Mouse (Mus musculus) adrenal gland, postnatal 0 days (tissue): ENCODE measurements around the gene Zfp941. TPM values are rescaled to one million over a fixed set of nuclear protein-coding genes. Genes with fewer than 3 reads are reported as not detected.

ENCODE experiments used
- polyA plus RNA-seq: library from polyadenylated mRNA; unstranded; fragments of >200 nt; fragmentation: Nextera tagmentation; extraction: Ambion mirVana; gene quantifications from 2 replicates; pipeline ENCODE4 v1.2.1, GENCODE M21; 2015

The Zfp941 gene
- 5.0 and 6.4 TPM in 2 replicates for polyA plus RNA-seq

DNA sequence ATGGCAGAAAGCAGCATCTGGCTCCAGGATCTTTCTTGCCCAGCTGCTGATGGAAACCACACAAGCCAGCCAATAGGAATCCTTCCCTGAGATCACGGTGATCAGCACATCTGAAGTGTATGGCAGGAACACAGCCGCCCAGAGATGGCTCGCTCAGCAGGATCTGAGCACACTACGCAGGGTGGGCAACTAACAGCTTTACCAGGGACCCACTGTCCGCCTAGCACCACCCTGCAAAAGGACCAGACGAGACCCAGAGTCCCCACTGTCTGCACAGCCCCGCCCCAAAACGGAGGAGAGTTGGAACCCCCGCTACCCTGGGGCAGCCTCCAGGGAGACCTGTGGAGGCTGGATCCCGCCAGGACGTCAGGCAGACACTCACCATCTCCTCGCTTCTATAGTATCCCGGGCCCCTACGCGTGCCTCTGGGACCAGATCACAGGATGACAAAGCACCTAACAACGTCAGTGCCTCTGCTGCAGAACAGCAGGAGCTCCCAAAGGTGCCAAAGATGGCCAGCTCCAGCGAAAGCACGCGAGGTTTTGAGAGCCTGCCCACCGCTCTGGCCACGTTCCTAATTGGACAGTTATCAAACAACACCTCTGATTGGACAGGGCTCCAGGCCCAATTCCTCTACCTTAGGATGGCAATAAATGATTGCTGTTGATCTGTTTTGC lies at the start of gene Zfp941:
Gene Zfp941 (minus strand): TSS at position 526 of the 677 bp plus-strand sequence.

DNA sequence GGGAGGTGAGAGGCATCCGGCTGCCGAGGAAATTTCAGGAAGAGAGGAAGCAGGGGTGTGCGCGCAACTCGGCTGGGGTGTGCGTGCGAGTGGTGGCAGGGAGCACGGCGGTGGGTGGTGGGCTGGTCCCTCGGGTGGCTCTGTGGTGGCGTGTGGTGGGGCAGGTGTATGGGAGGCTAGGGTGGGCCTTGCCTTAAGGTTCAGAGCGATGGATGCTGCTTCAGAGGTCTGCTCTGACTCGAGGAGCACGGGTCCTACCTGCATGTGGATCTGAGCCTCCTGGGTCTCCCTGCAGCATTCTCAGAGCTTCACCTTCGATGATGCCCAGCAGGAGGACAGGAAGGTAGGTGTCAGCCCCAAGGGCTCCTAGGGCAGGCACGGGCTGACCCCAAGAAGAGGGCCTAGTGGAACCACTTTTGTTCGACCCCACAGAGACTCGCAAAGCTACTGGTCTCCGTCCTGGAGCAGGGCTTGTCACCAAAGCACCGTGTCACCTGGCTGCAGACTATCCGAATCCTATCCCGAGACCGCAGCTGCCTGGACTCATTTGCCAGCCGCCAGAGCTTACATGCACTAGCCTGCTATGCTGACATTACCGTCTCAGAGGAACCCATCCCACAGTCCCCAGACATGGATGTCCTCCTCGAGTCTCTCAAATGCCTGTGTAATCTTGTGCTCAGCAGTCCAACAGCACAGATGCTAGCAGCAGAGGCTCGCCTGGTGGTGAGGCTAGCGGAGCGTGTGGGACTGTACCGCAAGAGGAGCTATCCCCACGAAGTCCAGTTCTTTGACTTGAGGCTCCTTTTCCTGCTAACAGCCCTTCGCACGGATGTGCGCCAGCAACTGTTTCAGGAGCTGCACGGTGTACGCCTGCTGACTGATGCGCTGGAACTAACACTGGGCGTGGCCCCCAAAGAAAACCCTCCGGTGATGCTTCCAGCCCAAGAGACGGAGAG lies 35.9 kb upstream of the Zfp941 start, which contains the start of gene Bet1l:
Gene Bet1l (minus strand): TSS at position 28 of the 956 bp plus-strand sequence.

DNA sequence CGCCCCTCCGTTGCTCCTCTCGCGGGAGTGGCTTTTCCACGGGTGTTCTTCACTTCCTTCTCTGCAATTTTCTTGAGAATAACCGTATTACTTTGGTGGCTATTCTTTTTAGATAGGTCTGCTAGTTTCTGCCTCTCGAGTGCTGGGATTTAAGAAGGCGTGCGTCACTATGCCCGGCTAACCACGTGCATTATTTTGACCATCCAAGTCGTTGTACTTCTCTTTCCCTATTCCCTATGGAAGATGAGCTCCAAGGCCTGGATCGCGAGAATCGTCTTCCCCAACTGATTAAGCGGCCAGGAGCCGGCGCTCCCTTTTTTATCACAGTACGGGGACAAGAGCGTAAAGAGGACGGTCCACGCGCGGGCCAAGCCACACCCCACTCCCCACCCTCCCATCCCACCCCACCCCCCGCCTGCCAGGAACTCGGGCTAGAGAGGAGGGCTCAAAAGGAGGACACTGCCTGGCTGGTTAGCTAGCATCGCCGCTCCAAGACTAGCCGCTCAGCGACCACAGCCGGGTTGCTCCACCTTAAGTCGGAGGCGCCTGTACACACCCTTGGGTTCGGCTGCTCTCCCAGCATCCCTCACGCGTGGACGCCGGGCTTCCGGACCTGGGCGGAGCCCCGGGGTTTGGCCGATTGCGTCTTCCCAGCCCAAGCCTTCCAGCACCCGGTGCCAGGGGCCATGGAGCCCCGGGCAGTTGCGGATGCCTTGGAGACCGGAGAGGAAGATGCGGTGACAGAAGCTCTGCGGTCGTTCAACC lies 35.0 kb upstream of the Zfp941 start, which contains the start of gene Ric8a:
Gene Ric8a (plus strand): TSS at position 173 of the 765 bp plus-strand sequence.

DNA sequence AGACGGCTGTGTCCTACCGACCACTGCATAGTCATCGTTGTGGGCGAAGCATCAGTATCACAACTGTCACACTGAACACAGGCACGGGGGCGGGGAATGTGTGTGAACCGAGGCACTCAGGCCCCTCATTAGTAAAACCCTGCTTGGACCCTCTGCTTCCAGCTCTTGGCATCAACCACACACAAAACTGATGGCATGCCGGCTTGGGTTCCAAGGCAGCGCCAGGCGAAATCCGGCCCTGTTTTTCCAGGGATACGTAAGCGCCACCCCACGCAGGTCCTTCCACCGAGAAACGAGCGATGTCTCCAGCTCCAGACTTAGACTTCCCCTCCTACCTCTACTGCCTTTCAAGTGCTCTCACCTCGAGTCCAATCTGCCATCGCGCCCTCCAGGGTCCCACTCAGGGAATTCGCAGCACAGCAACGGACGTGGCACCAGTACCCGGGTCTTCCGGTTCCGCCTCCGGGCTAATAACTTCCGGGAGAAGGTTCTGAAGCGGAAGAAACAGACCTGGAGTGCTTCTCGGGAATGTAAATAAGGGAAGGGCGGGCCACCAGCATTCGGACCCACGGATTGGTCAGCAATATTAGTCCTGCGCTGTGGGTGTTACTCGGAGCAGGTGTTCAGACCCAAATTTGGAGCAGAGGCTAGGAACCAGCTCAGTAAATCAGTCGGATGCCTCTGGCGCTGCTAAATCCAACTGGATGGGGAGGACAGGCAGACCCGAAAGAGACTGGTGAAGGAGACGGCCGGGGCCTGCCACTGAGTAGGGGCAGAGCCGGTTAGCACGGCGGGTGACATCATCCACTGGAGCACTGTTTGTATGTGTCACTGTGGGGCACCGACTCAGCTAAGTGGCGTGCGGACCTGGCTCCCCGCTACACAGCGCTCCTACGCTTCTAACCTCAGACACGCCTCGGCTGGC lies 34.1 kb upstream of the Zfp941 start, which contains the start of gene Gm45785:
Gene Gm45785 (minus strand): TSS at position 472 of the 925 bp plus-strand sequence.

DNA sequence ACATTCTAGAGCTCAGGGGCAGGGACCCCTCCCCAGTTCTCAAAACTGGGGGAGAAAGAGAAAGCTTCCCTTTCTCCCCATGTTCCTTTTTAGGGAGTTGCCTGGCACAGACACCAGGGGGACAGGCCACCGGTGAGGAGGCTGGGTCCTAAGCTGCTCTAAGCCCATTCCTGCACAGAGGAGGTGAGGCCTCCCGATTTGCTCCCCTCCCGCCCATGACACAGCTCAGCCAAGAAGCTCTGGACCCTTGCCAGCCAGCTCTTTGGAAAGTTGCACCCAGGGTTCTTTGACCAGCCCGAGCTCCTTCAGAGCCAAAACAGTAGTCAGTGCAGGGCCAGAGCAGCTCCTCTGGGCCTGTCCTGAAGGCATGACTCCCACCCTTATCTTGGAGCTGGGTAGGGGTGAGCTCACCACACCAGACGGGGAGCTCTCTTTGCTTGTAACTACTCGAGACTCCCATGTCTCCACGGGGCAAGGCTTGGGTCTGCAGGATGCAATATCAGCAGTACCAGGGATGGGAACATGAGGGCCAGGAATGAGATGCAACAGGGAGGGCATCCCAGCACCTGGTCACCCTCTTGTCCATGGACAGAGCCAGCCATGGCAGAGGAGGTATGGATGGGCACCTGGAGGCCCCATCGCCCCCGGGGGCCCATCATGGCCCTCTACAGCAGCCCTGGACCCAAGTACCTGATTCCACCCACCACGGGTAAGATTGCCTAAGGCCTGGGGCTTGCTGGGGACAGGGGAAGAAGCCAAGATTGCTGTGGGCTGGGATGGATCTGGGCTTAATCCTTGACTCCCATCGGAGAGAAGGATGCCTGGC lies 26.0 kb upstream of the Zfp941 start, which contains the start of gene Odf3:
Gene Odf3 (plus strand): TSS at position 51 of the 826 bp plus-strand sequence.

DNA sequence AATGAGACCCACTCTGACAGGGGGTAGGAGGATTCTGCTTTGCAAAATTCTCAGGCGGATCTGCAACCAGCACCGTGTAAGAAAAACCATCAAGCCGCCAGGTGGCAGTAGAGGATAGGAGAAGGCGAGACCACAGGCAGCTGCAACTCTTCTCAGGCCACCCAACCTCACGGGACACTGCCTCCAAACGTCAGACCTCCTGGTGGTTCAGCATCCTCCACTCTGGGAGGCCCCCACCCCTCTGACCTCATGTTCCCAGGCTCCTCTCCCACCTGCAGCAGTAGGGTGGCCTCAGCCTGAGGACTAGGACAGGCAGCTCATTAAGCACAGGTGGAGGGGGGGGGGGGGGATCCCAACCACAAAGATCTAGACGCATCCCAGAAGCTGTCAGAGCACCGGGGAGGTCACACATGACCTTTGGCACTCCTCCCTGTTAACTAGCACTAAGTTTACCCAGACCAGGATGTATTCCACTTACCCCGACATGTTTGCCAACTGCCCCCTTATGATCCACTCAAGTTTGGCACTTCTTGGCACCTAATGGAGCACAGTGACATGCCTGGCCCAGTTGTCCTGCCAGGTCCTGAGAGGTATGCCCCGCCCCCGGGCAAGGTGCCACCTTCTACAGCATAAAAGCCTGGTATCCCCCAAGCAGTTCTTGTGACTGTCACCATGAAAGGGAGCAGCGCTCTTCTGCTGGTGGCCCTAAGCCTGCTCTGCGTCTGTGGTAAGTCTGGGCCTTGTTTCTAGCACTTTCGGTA lies 23.1 kb upstream of the Zfp941 start, which contains the start of gene Scgb1c1:
Gene Scgb1c1 (plus strand): TSS at position 643 of the 761 bp plus-strand sequence.

DNA sequence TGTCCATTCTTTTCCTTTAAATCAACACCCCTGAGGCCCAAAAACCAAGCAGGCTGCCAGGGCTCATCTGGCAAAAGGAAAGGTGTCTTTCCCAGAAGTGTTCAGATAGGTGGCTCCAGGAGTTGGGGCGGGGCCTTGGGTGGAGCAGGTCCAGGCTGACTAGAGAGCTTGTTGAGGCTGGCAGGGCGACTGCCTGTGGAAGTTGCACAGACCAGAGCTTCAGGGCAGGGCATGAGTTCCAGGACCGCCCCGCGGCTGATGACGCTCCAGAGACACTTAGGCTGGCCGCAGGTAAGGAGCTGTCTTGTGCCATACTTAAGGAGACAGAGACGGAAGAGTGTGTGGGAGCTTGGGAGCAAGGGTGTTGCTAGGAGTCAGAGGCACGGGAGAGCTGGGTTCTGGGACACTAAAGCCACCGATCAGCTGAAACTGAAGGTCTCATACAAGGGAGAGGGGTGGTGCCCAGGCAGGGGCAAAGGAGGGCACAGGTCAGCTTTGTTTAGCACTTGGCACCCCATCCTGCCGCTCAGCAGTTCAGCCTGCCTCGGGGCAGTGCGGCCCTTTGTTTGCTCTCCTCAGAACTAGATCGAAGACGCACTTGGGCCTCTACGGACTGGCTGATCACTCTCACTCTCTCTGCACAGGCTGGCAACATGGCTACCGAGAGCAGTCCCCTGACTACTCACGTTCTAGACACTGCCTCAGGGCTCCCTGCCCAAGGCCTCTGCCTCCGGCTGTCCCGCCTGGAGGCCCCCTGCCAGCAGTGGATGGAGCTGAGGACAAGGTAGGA lies 13.2 kb upstream of the Zfp941 start, which contains the start of gene Urah:
Gene Urah (plus strand): TSS at position 51 of the 790 bp plus-strand sequence.

DNA sequence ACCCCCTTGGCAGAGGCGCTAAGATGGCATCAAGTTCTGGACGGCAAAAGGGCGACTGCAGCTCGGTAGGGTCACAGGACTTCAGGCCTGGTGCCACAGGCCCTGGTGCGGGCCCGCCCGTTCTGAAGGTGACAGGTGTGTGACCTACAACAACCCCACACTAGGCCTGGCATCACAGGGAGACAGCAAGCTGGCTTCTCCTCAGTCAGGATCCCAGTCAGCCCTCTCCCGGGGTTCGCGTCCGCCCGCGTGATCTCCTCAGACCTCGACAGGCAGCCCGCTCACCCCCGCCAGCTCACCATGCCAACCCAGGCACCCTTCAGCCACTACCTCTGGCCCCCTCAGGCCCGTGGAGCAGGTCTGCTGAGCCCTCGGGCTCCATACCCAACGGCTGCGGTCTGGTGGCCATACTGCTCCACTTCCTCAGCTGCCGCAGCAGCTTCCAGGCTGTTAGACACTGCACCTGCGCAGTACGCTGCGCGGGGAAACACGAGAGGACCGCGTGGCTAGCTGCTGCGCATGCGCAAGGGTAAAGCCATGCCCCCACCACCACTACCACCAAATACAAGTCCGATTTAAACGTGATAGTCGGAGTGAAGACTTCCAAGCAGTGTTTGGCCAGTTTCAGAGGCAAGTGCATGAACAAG lies 34.4 kb downstream of the Zfp941 start, which contains the start of gene Syce1:
Gene Syce1 (minus strand): TSS at position 447 of the 647 bp plus-strand sequence.

DNA sequence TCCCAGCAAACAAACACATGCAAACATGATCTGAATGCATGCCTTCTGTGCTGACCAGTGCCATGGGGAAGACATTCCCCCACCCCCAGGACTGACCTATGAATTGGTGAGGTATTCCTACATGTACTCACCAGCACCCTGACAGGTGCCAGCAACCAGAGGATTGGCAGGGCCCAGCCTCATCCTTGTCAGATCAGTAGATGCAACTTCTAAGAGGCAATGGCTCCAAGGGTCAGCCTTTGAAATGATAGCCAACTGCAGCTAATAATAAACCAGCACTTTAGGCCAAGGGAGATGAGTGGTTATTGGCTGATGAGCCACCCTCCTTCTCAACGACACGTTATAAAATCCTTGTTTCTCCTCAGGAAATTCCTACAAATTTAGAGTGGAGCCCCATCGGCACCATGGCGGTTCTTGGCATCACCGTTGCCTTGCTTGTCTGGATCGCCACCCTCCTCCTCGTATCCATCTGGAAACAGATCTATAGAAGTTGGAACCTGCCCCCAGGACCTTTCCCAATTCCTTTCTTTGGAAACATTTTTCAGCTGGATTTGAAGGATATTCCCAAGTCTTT lies 58.4 kb downstream of the Zfp941 start, which contains the start of gene Cyp2e1:
Gene Cyp2e1 (plus strand): TSS at position 293 of the 574 bp plus-strand sequence.

Other genes starting within 250 kb of the Zfp941 start
- gene Olfr46, start 220.9 kb downstream of the Zfp941 start, polyA plus RNA-seq: not detected in 2 replicates
- not detected in 2 replicates for gene Olfr61, start 193.2 kb downstream of the Zfp941 start, polyA plus RNA-seq
- not detected in 2 replicates for gene Olfr53, start 175.7 kb downstream of the Zfp941 start, polyA plus RNA-seq
- not detected in 2 replicates for gene Olfr539, start 162.2 kb downstream of the Zfp941 start, polyA plus RNA-seq
- not detected in 2 replicates for gene Olfr45, start 140.2 kb downstream of the Zfp941 start, polyA plus RNA-seq
- gene Olfr541, start 124.9 kb downstream of the Zfp941 start, polyA plus RNA-seq: not detected in 2 replicates
- 12.7 and 27.0 TPM in 2 replicates for gene Cyp2e1, start 58.4 kb downstream of the Zfp941 start, polyA plus RNA-seq
- gene Syce1, start 34.3 kb downstream of the Zfp941 start, polyA plus RNA-seq: 0.12 and 0.17 TPM in 2 replicates
- 7.2 and 14.5 TPM in 2 replicates for gene Urah, start 12.8 kb upstream of the Zfp941 start, polyA plus RNA-seq
- 0.52 TPM in 1 of 2 replicates, not detected in the other for gene Scgb1c1, start 23.4 kb upstream of the Zfp941 start, polyA plus RNA-seq
- gene Odf3, start 25.6 kb upstream of the Zfp941 start, polyA plus RNA-seq: 0.22 and 0.55 TPM in 2 replicates
- gene Gm45785, start 34.2 kb upstream of the Zfp941 start, polyA plus RNA-seq: 0.25 TPM in 1 of 2 replicates, not detected in the other
- 62.1 and 64.0 TPM in 2 replicates for gene Ric8a, start 34.8 kb upstream of the Zfp941 start, polyA plus RNA-seq
- 82.4 and 86.6 TPM in 2 replicates for gene Bet1l, start 35.4 kb upstream of the Zfp941 start, polyA plus RNA-seq
- gene Psmd13, start 59.8 kb upstream of the Zfp941 start, polyA plus RNA-seq: 197 and 202 TPM in 2 replicates
- gene Sirt3, start 60.1 kb upstream of the Zfp941 start, polyA plus RNA-seq: 41.8 and 43.2 TPM in 2 replicates
- 9.3 and 12.2 TPM in 2 replicates for gene Cox8b, start 78.3 kb upstream of the Zfp941 start, polyA plus RNA-seq
- 2.6 and 3.3 TPM in 2 replicates for gene Nlrp6, start 98.7 kb upstream of the Zfp941 start, polyA plus RNA-seq
- 19.7 and 28.7 TPM in 2 replicates for gene Pgghg, start 119.2 kb upstream of the Zfp941 start, polyA plus RNA-seq
- 1.3 and 2.1 TPM in 2 replicates for gene Ifitm5, start 128.1 kb upstream of the Zfp941 start, polyA plus RNA-seq
- gene Gm45717, start 133.8 kb upstream of the Zfp941 start, polyA plus RNA-seq: 0.72 and 0.97 TPM in 2 replicates
- gene Ifitm2, start 133.8 kb upstream of the Zfp941 start, polyA plus RNA-seq: 1,477 and 1,600 TPM in 2 replicates
- 61.4 and 162 TPM in 2 replicates for gene Ifitm1, start 145.0 kb upstream of the Zfp941 start, polyA plus RNA-seq
- 482 and 553 TPM in 2 replicates for gene Ifitm3, start 188.6 kb upstream of the Zfp941 start, polyA plus RNA-seq
- gene Ifitm6, start 195.7 kb upstream of the Zfp941 start, polyA plus RNA-seq: 4.0 and 7.5 TPM in 2 replicates
- gene Gm17387, start 207.0 kb upstream of the Zfp941 start, polyA plus RNA-seq: not detected in 2 replicates
- gene B4galnt4, start 238.9 kb upstream of the Zfp941 start, polyA plus RNA-seq: 5.1 and 7.9 TPM in 2 replicates